ENCODE assay signal across 9 mouse cellular contexts in genomic region chr13:8484592-8485272, GRCm38 (mm10).
DNase-seq lines count a peak whose midpoint lies in the region; ATAC-seq lines count a peak whose summit lies in the region.
"Had no signal": no experiment of that assay in that cellular context is flagged by ENCODE, and none has a peak within 500 bp of the region (broad histone marks: within the 10 kb centered on the region; RNA-seq: fewer than 3 reads in every experiment).

No protein-coding gene starts in this region.

- 17% methylated on average over 4 of the region's 4 CpGs for WGBS in limb, embryonic 13.5 days
- WGBS in limb, embryonic 10.5 days: 61% methylated on average over 4 of the region's 4 CpGs

- no peaks in the 10 kb centered on the region for H3K27me3 ChIP-seq in limb, embryonic 13.5 days
- no peaks in the 10 kb centered on the region for H3K27me3 ChIP-seq in limb, embryonic 10.5 days (ENCODE audit: low read depth, poor library complexity, severe bottlenecking)
- H3K27me3 ChIP-seq: limb, embryonic 12.5 days had no signal

- no peak overlapping the region for H3K4me2 ChIP-seq in limb, embryonic 13.5 days (replicated peaks)
- H3K4me2 ChIP-seq: limb, embryonic 12.5 days had no signal

- peak; percentile 12 for DNase-seq in cerebellum, adult 11-12 months
- no peak for DNase-seq in cerebellum, adult 8-10 months
- DNase-seq in limb, embryonic 10.5 days (ENCODE audit: low spot score): no peak
- DNase-seq in gastrocnemius, adult 18-20 months (ENCODE audit: low spot score): peak; percentile 24
- DNase-seq in lung, postnatal 14 days: peak; percentile 54
- DNase-seq in thymus, adult 18-20 months: no peak

- H3K9ac ChIP-seq in limb, embryonic 13.5 days: no peak overlapping the region
- H3K9ac ChIP-seq: limb, embryonic 12.5 days had no signal

- H3K27ac ChIP-seq in limb, embryonic 13.5 days: no peak overlapping the region
- no peak overlapping the region for H3K27ac ChIP-seq in limb, embryonic 10.5 days
- H3K27ac ChIP-seq: limb, embryonic 12.5 days had no signal

- no peak overlapping the region for H3K4me3 ChIP-seq in limb, embryonic 13.5 days
- H3K4me3 ChIP-seq in limb, embryonic 10.5 days: no peak overlapping the region
- H3K4me3 ChIP-seq: limb, embryonic 12.5 days had no signal

- H3K9me3 ChIP-seq in limb, embryonic 13.5 days: no peaks in the 10 kb centered on the region
- no peaks in the 10 kb centered on the region for H3K9me3 ChIP-seq in limb, embryonic 10.5 days (replicated peaks)
- H3K9me3 ChIP-seq: limb, embryonic 12.5 days had no signal

- no peaks in the 10 kb centered on the region for H3K36me3 ChIP-seq in limb, embryonic 13.5 days
- H3K36me3 ChIP-seq in limb, embryonic 10.5 days: no peaks in the 10 kb centered on the region
- H3K36me3 ChIP-seq: limb, embryonic 12.5 days had no signal

- H3K4me1 ChIP-seq in limb, embryonic 13.5 days: peaks cover 25% of the 10 kb centered on the region
- H3K4me1 ChIP-seq in limb, embryonic 10.5 days: peaks cover 7% of the 10 kb centered on the region; the same call in 1 of the 2 replicates

- peak; percentile 57; the same call in 1 of the 2 replicates for ATAC-seq in limb, embryonic 13.5 days (ENCODE audit: low FRiP score, low read depth)
- no peak for ATAC-seq in megakaryocyte-erythroid progenitor cell, adult 5-6 weeks (replicated peaks; ENCODE audit: low FRiP score, low TSS enrichment, poor library complexity, severe bottlenecking)

Comparison
In these comparisons a context has a peak if more than half of its experiments do, and no peak if none do; other contexts are left out.
1. DNase-seq: peak in cerebellum, adult 11-12 months (single experiment), gastrocnemius, adult 18-20 months (single experiment) and lung, postnatal 14 days (single experiment); none in cerebellum, adult 8-10 months (single experiment), limb, embryonic 10.5 days (single experiment) and thymus, adult 18-20 months (0 of 2).